8 mouse cellular contexts compared by ENCODE assay signal in the genomic region with DNA sequence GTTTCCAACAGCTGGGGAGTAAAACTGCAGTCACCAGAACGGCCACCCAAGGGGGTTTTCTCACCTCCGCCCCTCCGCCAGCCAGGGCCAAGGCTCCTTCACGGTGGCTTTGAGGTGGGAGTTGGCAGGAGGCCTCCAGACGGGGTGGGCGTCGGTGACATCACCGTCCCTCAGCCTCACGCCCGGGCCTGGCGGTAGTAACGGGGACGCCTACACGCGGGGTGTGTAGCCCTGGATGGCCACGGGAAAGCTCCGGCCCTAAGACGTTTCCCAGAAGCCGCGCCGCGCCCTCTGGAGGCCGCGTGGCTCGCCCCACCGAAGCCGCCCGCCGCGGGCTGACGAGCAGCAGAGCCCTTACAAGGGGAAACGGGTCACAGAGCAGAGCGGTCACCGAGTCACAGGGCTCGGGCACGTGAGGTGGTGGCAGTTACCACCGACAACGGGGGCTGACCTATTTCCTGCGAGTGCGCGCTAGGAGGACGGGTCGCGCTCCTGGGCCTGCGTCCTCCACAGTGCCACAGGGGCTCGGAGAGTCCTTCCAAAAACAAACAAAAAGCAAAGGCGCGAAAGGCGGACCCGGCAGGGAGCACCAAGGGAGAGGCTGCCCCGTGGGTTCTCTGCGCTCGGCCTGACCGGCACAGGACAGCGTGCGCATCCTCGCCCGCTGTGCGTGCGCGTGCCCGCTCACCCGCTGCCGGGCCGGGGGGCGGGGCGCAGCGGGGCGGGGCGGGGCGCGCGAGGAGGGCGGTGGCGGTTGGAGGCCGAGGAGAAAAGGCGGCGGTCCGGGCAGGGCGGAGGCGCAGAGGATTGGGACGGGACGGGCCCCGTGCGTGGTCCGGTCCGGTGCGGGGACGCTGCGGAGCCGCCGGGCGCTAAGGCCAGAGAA. TPM values are rescaled to one million over a fixed set of nuclear protein-coding genes. Genes with fewer than 3 reads are reported as not detected.
DNase-seq lines count a peak whose midpoint lies in the region; ATAC-seq and TF ChIP-seq lines count a peak whose summit lies in the region.

Gene Fbxo30 (plus strand): TSS at position 753 of the 886 bp plus-strand sequence.

- peaks cover 38% of the 10 kb centered on the region for H3K79me2 ChIP-seq in MEL (ENCODE audit: control insufficient read depth, insufficient read depth, low read length, poor library complexity)

- H3K27me3 ChIP-seq in MEL (ENCODE audit: control insufficient read depth in 1 of 2, insufficient read depth in 2 of 2, low read length in 2 of 2), result no peaks in the 10 kb centered on the region
- no peaks in the 10 kb centered on the region for H3K27me3 ChIP-seq in cerebellum, adult 2 months (ENCODE audit: control insufficient read depth, insufficient read depth, low read length)
- H3K27me3 ChIP-seq in forebrain, postnatal 0 days (ENCODE audit: insufficient read depth, low read length), result no peaks in the 10 kb centered on the region
- no peaks in the 10 kb centered on the region for H3K27me3 ChIP-seq in neural tube, embryonic 15.5 days (replicated peaks)

- ATAC-seq in forebrain, postnatal 0 days, result peak; percentile 93
- ATAC-seq in neural tube, embryonic 15.5 days (ENCODE audit: low FRiP score), result peak; percentile 95

- TF ChIP-seq POLR2A in MEL (IDR thresholded peaks at IDR 0.05; ENCODE audit: control insufficient read depth in 1 of 2, insufficient read depth in 1 of 2, low read depth in 1 of 2, low read length in 2 of 2, poor library complexity in 1 of 2), result peak; percentile 96 to 97
- TF ChIP-seq POLR2A in cerebellum, adult 2 months (IDR thresholded peaks at IDR 0.05; ENCODE audit: borderline replicate concordance, insufficient read depth, low read length), result peak; percentile 99
- TF ChIP-seq POLR2A in lung, adult 2 months (IDR thresholded peaks at IDR 0.05; ENCODE audit: borderline replicate concordance, extremely low read depth, low read depth, low read length), result peak; percentile 95

- H3K36me3 ChIP-seq in MEL (ENCODE audit: control insufficient read depth in 1 of 2, insufficient read depth in 2 of 2, low read length in 2 of 2), result peaks cover 2 to 25% of the 10 kb centered on the region in 2 experiments; a peak in 2 of 4 replicates
- H3K36me3 ChIP-seq in forebrain, postnatal 0 days (ENCODE audit: insufficient read depth), result no peaks in the 10 kb centered on the region
- no peaks in the 10 kb centered on the region for H3K36me3 ChIP-seq in neural tube, embryonic 15.5 days

- TF ChIP-seq CTCF in MEL (IDR thresholded peaks at IDR 0.05 in 2 of 3, conservative IDR thresholded peaks at IDR 0.05 in 1 of 3; ENCODE audit: control insufficient read depth in 1 of 3, insufficient read depth in 1 of 3, low read depth in 2 of 3, low read length in 3 of 3, poor library complexity in 1 of 3, severe bottlenecking in 1 of 3), result peak in 2 of 3 experiments; percentile 32 to 48; a peak in 4 of 6 replicates
- peak; percentile 42; the same call in 1 of the 2 replicates for TF ChIP-seq CTCF in cerebellum, adult 2 months (IDR thresholded peaks at IDR 0.05; ENCODE audit: borderline replicate concordance, insufficient read depth, low read depth, low read length)
- peak; percentile 73 for TF ChIP-seq CTCF in forebrain, postnatal 0 days (IDR thresholded peaks at IDR 0.05; ENCODE audit: low read depth)
- TF ChIP-seq CTCF in layer of hippocampus, adult 2 months (conservative IDR thresholded peaks at IDR 0.05), result peak; percentile 82
- peak; percentile 12; the same call in 1 of the 2 replicates for TF ChIP-seq CTCF in lung, adult 2 months (IDR thresholded peaks at IDR 0.05; ENCODE audit: insufficient read depth, low read length)

- peak within 1 kb of the TSS; percentile 89 to 92 for H3K4me3 ChIP-seq in MEL (ENCODE audit: control insufficient read depth in 1 of 2, insufficient read depth in 1 of 2, low read depth in 2 of 2, low read length in 2 of 2)
- peak within 1 kb of the TSS; percentile 69 for H3K4me3 ChIP-seq in cerebellum, adult 2 months (replicated peaks; ENCODE audit: insufficient read depth, low read depth, low read length)
- peak within 1 kb of the TSS; percentile 89 for H3K4me3 ChIP-seq in forebrain, postnatal 0 days (ENCODE audit: low read depth, low read length)
- H3K4me3 ChIP-seq in layer of hippocampus, adult 2 months, result peak within 1 kb of the TSS; percentile 88
- H3K4me3 ChIP-seq in lung, adult 2 months (replicated peaks; ENCODE audit: extremely low read depth, low read depth, low read length), result peak within 1 kb of the TSS; percentile 86
- H3K4me3 ChIP-seq in neural tube, embryonic 15.5 days (replicated peaks), result peak within 1 kb of the TSS; percentile 97

- peak; percentile 86 for DNase-seq in MEL (ENCODE audit: low read depth, low spot score)
- peak; percentile 92 to 94 for DNase-seq in cerebellum, adult 2 months
- DNase-seq in forebrain, postnatal 0 days, result peak; percentile 92
- peak; percentile 94 for DNase-seq in heart, postnatal 4 days
- peak; percentile 82 to 86 for DNase-seq in layer of hippocampus, adult 2 months (ENCODE audit: low spot score in 2 of 2)
- peak; percentile 92 for DNase-seq in lung, adult 2 months
- peak; percentile 92 for DNase-seq in testis, postnatal 10 days (ENCODE audit: low spot score)

- TF ChIP-seq EP300 in MEL (IDR thresholded peaks at IDR 0.05; ENCODE audit: low read depth in 1 of 2, low read length in 2 of 2), result 0 out of 4 replicates have a peak, but pooled peaks of 1 of the 2 experiments have one; percentile 16

- TF ChIP-seq RAD21 in MEL (IDR thresholded peaks at IDR 0.05; ENCODE audit: low read depth, low read length), result no peak

- no peaks in the 10 kb centered on the region for H3K9me3 ChIP-seq in MEL (replicated peaks; ENCODE audit: insufficient read depth, low read length)
- H3K9me3 ChIP-seq in forebrain, postnatal 0 days (ENCODE audit: low read length), result no peaks in the 10 kb centered on the region
- no peaks in the 10 kb centered on the region for H3K9me3 ChIP-seq in neural tube, embryonic 15.5 days (replicated peaks)

- under 1% methylated on average over 87 of the region's 93 CpGs for WGBS in cerebellum, adult 2 months
- 1% methylated on average over 69 of the region's 93 CpGs for WGBS in forebrain, postnatal 0 days
- under 1% methylated on average over 86 of the region's 93 CpGs for WGBS in lung, adult 2 months
- under 1% methylated on average over 92 of the region's 93 CpGs for WGBS in neural tube, embryonic 15.5 days

- peaks cover 2 to 16% of the 10 kb centered on the region in 2 experiments for H3K4me1 ChIP-seq in MEL (ENCODE audit: control insufficient read depth in 1 of 2, insufficient read depth in 2 of 2, low read length in 2 of 2)
- no peaks in the 10 kb centered on the region; the same call in 1 of the 2 replicates for H3K4me1 ChIP-seq in cerebellum, adult 2 months (ENCODE audit: control insufficient read depth, insufficient read depth, low read length)
- H3K4me1 ChIP-seq in forebrain, postnatal 0 days (ENCODE audit: insufficient read depth), result no peaks in the 10 kb centered on the region
- H3K4me1 ChIP-seq in lung, adult 2 months (ENCODE audit: control insufficient read depth, insufficient read depth, low read length), result peaks cover 6% of the 10 kb centered on the region
- peaks cover 13% of the 10 kb centered on the region for H3K4me1 ChIP-seq in neural tube, embryonic 15.5 days

- H3K4me2 ChIP-seq in forebrain, postnatal 0 days (ENCODE audit: low read depth), result peak within 1 kb of the TSS; percentile 92
- H3K4me2 ChIP-seq in neural tube, embryonic 15.5 days, result peak within 1 kb of the TSS; percentile 81

- H3K9ac ChIP-seq in MEL (ENCODE audit: control insufficient read depth, low read depth, low read length, poor library complexity, severe bottlenecking), result peak within 1 kb of the TSS; percentile 99
- peak within 1 kb of the TSS; percentile 95 for H3K9ac ChIP-seq in forebrain, postnatal 0 days
- H3K9ac ChIP-seq in neural tube, embryonic 15.5 days (replicated peaks), result peak within 1 kb of the TSS; percentile 86

- peak within 1 kb of the TSS; percentile 98 for H3K27ac ChIP-seq in MEL (ENCODE audit: control insufficient read depth, low read depth, low read length)
- H3K27ac ChIP-seq in cerebellum, adult 2 months (ENCODE audit: insufficient read depth, low read length), result peak within 1 kb of the TSS; percentile 94
- H3K27ac ChIP-seq in forebrain, postnatal 0 days (ENCODE audit: low read depth, low read length), result peak within 1 kb of the TSS; percentile 93
- H3K27ac ChIP-seq in layer of hippocampus, adult 2 months, result peak within 1 kb of the TSS; percentile 100
- peak within 1 kb of the TSS; percentile 98 for H3K27ac ChIP-seq in neural tube, embryonic 15.5 days (replicated peaks)

TF ChIP-seq in MEL, 35 proteins besides CTCF, POLR2A, EP300 and RAD21 (continues in another document):
- TF ChIP-seq TCF12 (IDR thresholded peaks at IDR 0.05; ENCODE audit: low read depth, low read length) (no peak), POLR2AphosphoS5 (IDR thresholded peaks at IDR 0.05; ENCODE audit: borderline replicate concordance, low read depth, low read length) (peak; percentile 35; the same call in 1 of the 2 replicates), ETS1 (IDR thresholded peaks at IDR 0.05; ENCODE audit: low read depth, low read length) (peak; percentile 9; the same call in 1 of the 2 replicates), ZNF384 (IDR thresholded peaks at IDR 0.05; ENCODE audit: low read depth, low read length) (no peak), RCOR1 (IDR thresholded peaks at IDR 0.05; ENCODE audit: low read depth, low read length) (no peak), HCFC1 (IDR thresholded peaks at IDR 0.05; ENCODE audit: low read depth, low read length) (peak; percentile 61), NELFE (IDR thresholded peaks at IDR 0.05; ENCODE audit: low read depth, low read length) (peak; percentile 94), ZKSCAN1 (IDR thresholded peaks at IDR 0.05; ENCODE audit: low read depth, low read length) (no peak), USF1 (IDR thresholded peaks at IDR 0.05; ENCODE audit: low read depth, low read length) (peak; percentile 71), MAZ (IDR thresholded peaks at IDR 0.05; ENCODE audit: low read depth, low read length) (no peak), ZC3H11A (IDR thresholded peaks at IDR 0.05; ENCODE audit: low read depth, low read length) (no peak), ZMIZ1 (IDR thresholded peaks at IDR 0.05; ENCODE audit: low read depth, low read length) (no peak; the same call in 1 of the 2 replicates)

RNA-seq across cellular contexts. Expression of gene Fbxo30, which starts in this region (rescaled TPM):
- 10.1 and 12.2 TPM in 2 replicates for total RNA-seq in MEL (2012; rRNA removed)
- polyA plus RNA-seq in MEL (2012; ENCODE audit: insufficient read depth in 1 of 2, insufficient read length in 2 of 2, low read depth in 1 of 2, low replicate concordance in 2 of 2, missing spikeins in 1 of 2), result 10 to 100 TPM in 1 of 2 experiments, not detected in 1; 10.8 TPM
- 4.8 and 5.5 TPM in 2 replicates for polyA plus RNA-seq in cerebellum, adult 2 months (2012; rRNA removed)
- total RNA-seq in forebrain, postnatal 0 days (2014; rRNA removed), result 9.3 and 12.8 TPM in 2 replicates
- 4.1 and 7.9 TPM in 2 replicates for polyA plus RNA-seq in forebrain, postnatal 0 days (2015; fragmentation: Nextera tagmentation; extraction: Ambion mirVana)
- 10 to 100 TPM; 36.1 to 38.7 TPM for total RNA-seq in heart, postnatal 4 days (2021)
- 10 to 100 TPM in 1 of 2 experiments, 1 to 10 TPM in 1; 8.1 to 10.1 TPM for total RNA-seq in layer of hippocampus, adult 2 months (2021)
- 4.4 and 5.2 TPM in 2 replicates for polyA plus RNA-seq in lung, adult 2 months (2012; rRNA removed)
- 16.9 and 18.3 TPM in 2 replicates for polyA plus RNA-seq in neural tube, embryonic 15.5 days (2015; fragmentation: Nextera tagmentation; extraction: Ambion mirVana)

Comparison
In these comparisons a context has a peak if more than half of its experiments do, and no peak if none do; other contexts are left out.
1. Peak in every context shown above with its lines: DNase-seq, ATAC-seq, H3K4me3 ChIP-seq and H3K27ac ChIP-seq.
2. CTCF ChIP-seq: peak in every context shown above with its lines; median percentile 82 in layer of hippocampus, adult 2 months; 73 in forebrain, postnatal 0 days; 42 in cerebellum, adult 2 months; 40 in MEL; 12 in lung, adult 2 months.